Mouse (Mus musculus): Measurements from ENCODE around the gene Agtrap. TPM values are rescaled to one million over a fixed set of nuclear protein-coding genes. Genes with fewer than 3 reads are reported as not detected.

Gene Agtrap
- 5.5 and 6.7 TPM in 2 replicates for polyA plus RNA-seq (2012; rRNA removed)

GRCm38 (mm10) chr4:148087907-148088527, at the start of gene Agtrap:
Agtrap (minus strand) TSS chr4:148088031.

GRCm38 (mm10) chr4:148130561-148131413, 43.0 kb upstream of the Agtrap start, which contains the start of gene Draxin:
Draxin (minus strand) TSS chr4:148130698.

GRCm38 (mm10) chr4:148130133-148130532, 42.3 kb upstream of the Agtrap start, which contains the start of gene Mad2l2:
Mad2l2 (plus strand) TSS chr4:148130384.

GRCm38 (mm10) chr4:148038600-148039253, 49.1 kb downstream of the Agtrap start, which contains the start of the genes Clcn6 and Mthfr:
Clcn6 (minus strand) TSS chr4:148038821.
Mthfr (plus strand) TSS chr4:148039077.

Other genes starting within 250 kb of the Agtrap start
- gene Zfp933, start 239.7 kb downstream of the Agtrap start, polyA plus RNA-seq (2012; rRNA removed) = 7.0 and 8.1 TPM in 2 replicates
- 108 and 125 TPM in 2 replicates for gene Miip, start 219.2 kb downstream of the Agtrap start, polyA plus RNA-seq (2012; rRNA removed)
- gene Fv1, start 219.1 kb downstream of the Agtrap start, polyA plus RNA-seq (2012; rRNA removed) = 10.0 and 11.1 TPM in 2 replicates
- 58.3 and 58.5 TPM in 2 replicates for gene Mfn2, start 183.3 kb downstream of the Agtrap start, polyA plus RNA-seq (2012; rRNA removed)
- gene Plod1, start 151.3 kb downstream of the Agtrap start, polyA plus RNA-seq (2012; rRNA removed) = 19.6 and 37.3 TPM in 2 replicates
- gene 2510039O18Rik, start 147.1 kb downstream of the Agtrap start, polyA plus RNA-seq (2012; rRNA removed) = 49.3 and 49.4 TPM in 2 replicates
- 0.26 TPM in 1 of 2 replicates, not detected in the other for gene Nppb, start 102.2 kb downstream of the Agtrap start, polyA plus RNA-seq (2012; rRNA removed)
- gene Nppa, start 87.3 kb downstream of the Agtrap start, polyA plus RNA-seq (2012; rRNA removed) = 0.65 and 1.1 TPM in 2 replicates
- gene Clcn6, start 49.2 kb downstream of the Agtrap start, polyA plus RNA-seq (2012; rRNA removed) = 51.6 and 54.5 TPM in 2 replicates
- gene Mthfr, start 49.0 kb downstream of the Agtrap start, polyA plus RNA-seq (2012; rRNA removed) = 37.8 and 38.4 TPM in 2 replicates
- 116 and 129 TPM in 2 replicates for gene Mad2l2, start 42.4 kb upstream of the Agtrap start, polyA plus RNA-seq (2012; rRNA removed)
- gene Draxin, start 42.7 kb upstream of the Agtrap start, polyA plus RNA-seq (2012; rRNA removed) = 48.5 and 59.7 TPM in 2 replicates
- 18.0 and 20.3 TPM in 2 replicates for gene Fbxo6, start 64.1 kb upstream of the Agtrap start, polyA plus RNA-seq (2012; rRNA removed)
- 112 and 121 TPM in 2 replicates for gene Fbxo44, start 72.5 kb upstream of the Agtrap start, polyA plus RNA-seq (2012; rRNA removed)
- gene Fbxo2, start 72.6 kb upstream of the Agtrap start, polyA plus RNA-seq (2012; rRNA removed) = 4.2 and 8.8 TPM in 2 replicates
- 16.0 and 19.9 TPM in 2 replicates for gene Disp3, start 199.9 kb upstream of the Agtrap start, polyA plus RNA-seq (2012; rRNA removed)